Mouse (Mus musculus) MEL (cell line): ENCODE results near the gene Slc4a1. TPM values are rescaled to one million over a fixed set of nuclear protein-coding genes. Genes with fewer than 3 reads are reported as not detected.

Experiments used
- DNase-seq: peaks from one replicate; pipeline ENCODE4 v3.0.0; 2011; ENCODE audit warnings: low read depth, low spot score
- H3K27ac ChIP-seq: 2 replicates; pipeline ENCODE4 v1.5.1; 2012; ENCODE audit warnings: low read depth, mild to moderate bottlenecking, control low read depth, low read length, moderate library complexity; ENCODE audit not compliant: control insufficient read depth
- H3K27me3 ChIP-seq, 2 experiments: fragments of 150-350 bp in 1 of 2; sonication (generic) in 1 of 2; 2 replicates each; pipeline ENCODE4 v1.6.1; 2012; ENCODE audit warnings: low read length in 2 of 2, mild to moderate bottlenecking in 2 of 2, improper control_type of control experiment in 1 of 2, moderate library complexity in 1 of 2; ENCODE audit not compliant: insufficient read depth in 2 of 2, control insufficient read depth in 1 of 2
- H3K36me3 ChIP-seq, 2 experiments: 2 replicates each; pipeline ENCODE4 v1.6.1; 2012 to 2014; ENCODE audit warnings: low read length in 2 of 2, improper control_type of control experiment in 1 of 2, inconsistent platforms in 1 of 2, mild to moderate bottlenecking in 1 of 2; ENCODE audit not compliant: insufficient read depth in 2 of 2, control insufficient read depth in 1 of 2
- H3K4me1 ChIP-seq, 2 experiments: fragments of 150-350 bp in 1 of 2; sonication (generic) in 1 of 2; 2 replicates each; pipeline ENCODE4 v1.6.1; 2012; ENCODE audit warnings: low read length in 2 of 2, improper control_type of control experiment in 1 of 2, mild to moderate bottlenecking in 1 of 2; ENCODE audit not compliant: insufficient read depth in 2 of 2, control insufficient read depth in 1 of 2
- H3K4me3 ChIP-seq, 2 experiments: fragments of 150-350 bp in 1 of 2; sonication (generic) in 1 of 2; 2 replicates each; pipeline ENCODE4 v1.5.1; 2012; ENCODE audit warnings: low read depth in 2 of 2, low read length in 2 of 2, mild to moderate bottlenecking in 2 of 2, moderate library complexity in 2 of 2, control low read depth in 1 of 2, improper control_type of control experiment in 1 of 2; ENCODE audit not compliant: control insufficient read depth in 1 of 2, insufficient read depth in 1 of 2
- H3K79me2 ChIP-seq: 2 replicates; pipeline ENCODE4 v1.6.1; 2012; ENCODE audit warnings: mild to moderate bottlenecking, low read length, moderate library complexity; ENCODE audit not compliant: control insufficient read depth, poor library complexity, insufficient read depth
- H3K9ac ChIP-seq: 2 replicates; pipeline ENCODE4 v1.6.1; 2012; ENCODE audit warnings: low read depth, mild to moderate bottlenecking, control low read depth, low read length, moderate library complexity; ENCODE audit not compliant: control insufficient read depth, poor library complexity, severe bottlenecking
- H3K9me3 ChIP-seq: fragments of 150-350 bp; sonication (generic); replicated peaks from 2 replicates; pipeline ENCODE4 v1.6.1; 2012; ENCODE audit warnings: mild to moderate bottlenecking, low read length, improper control_type of control experiment, moderate library complexity; ENCODE audit not compliant: insufficient read depth
- BHLHE40 ChIP-seq: IDR thresholded peaks from 2 replicates; pipeline ENCODE4 v1.6.1; 2012; ENCODE audit warnings: low read depth, mild to moderate bottlenecking, inconsistent platforms, low read length, improper control_type of control experiment, borderline replicate concordance
- CHD1 ChIP-seq: IDR thresholded peaks from 2 replicates; pipeline ENCODE4 v1.6.1; 2012; ENCODE audit warnings: low read depth, mild to moderate bottlenecking, inconsistent platforms, low read length, improper control_type of control experiment
- CHD2 ChIP-seq: IDR thresholded peaks from 2 replicates; pipeline ENCODE4 v1.6.1; 2011; ENCODE audit warnings: low read length, improper control_type of control experiment
- E2F4 ChIP-seq: IDR thresholded peaks from 2 replicates; pipeline ENCODE4 v1.6.1; 2011; ENCODE audit warnings: low read depth, low read length, improper control_type of control experiment, borderline replicate concordance
- ELF1 ChIP-seq: IDR thresholded peaks from 2 replicates; pipeline ENCODE4 v1.6.1; 2014; ENCODE audit warnings: low read depth, mild to moderate bottlenecking, inconsistent platforms, low read length, improper control_type of control experiment, moderate library complexity
- EP300 ChIP-seq, 2 experiments: IDR thresholded peaks; 2 replicates each; pipeline ENCODE4 v1.6.1; 2011; ENCODE audit warnings: improper control_type of control experiment in 2 of 2, low read length in 2 of 2, low read depth in 1 of 2, mild to moderate bottlenecking in 1 of 2
- HCFC1 ChIP-seq: IDR thresholded peaks from 2 replicates; pipeline ENCODE4 v1.6.1; 2012; ENCODE audit warnings: low read depth, mild to moderate bottlenecking, inconsistent platforms, low read length, improper control_type of control experiment, moderate library complexity
- JUND ChIP-seq: IDR thresholded peaks from 2 replicates; pipeline ENCODE4 v1.6.1; 2011; ENCODE audit warnings: low read depth, mild to moderate bottlenecking, improper control_type of control experiment, low read length
- MAX ChIP-seq: IDR thresholded peaks from 2 replicates; pipeline ENCODE4 v1.6.1; 2011; ENCODE audit warnings: low read length, improper control_type of control experiment
- MAZ ChIP-seq: IDR thresholded peaks from 2 replicates; pipeline ENCODE4 v1.6.1; 2012; ENCODE audit warnings: low read depth, mild to moderate bottlenecking, inconsistent platforms, low read length, improper control_type of control experiment
- MEF2A ChIP-seq: IDR thresholded peaks from 2 replicates; pipeline ENCODE4 v1.6.1; 2014; ENCODE audit warnings: low read depth, mild to moderate bottlenecking, inconsistent platforms, low read length, improper control_type of control experiment; ENCODE audit not compliant: poor library complexity, insufficient replicate concordance, severe bottlenecking; ENCODE audit errors: extremely low read depth
- MXI1 ChIP-seq: IDR thresholded peaks from 2 replicates; pipeline ENCODE4 v1.6.1; 2011; ENCODE audit warnings: mild to moderate bottlenecking, low read depth, low read length, improper control_type of control experiment
- MYB ChIP-seq: IDR thresholded peaks from 2 replicates; pipeline ENCODE4 v1.6.1; 2011; ENCODE audit warnings: mild to moderate bottlenecking, low read depth, low read length, improper control_type of control experiment
- MYC ChIP-seq: IDR thresholded peaks from 2 replicates; pipeline ENCODE4 v1.6.1; 2011; ENCODE audit warnings: low read depth, mild to moderate bottlenecking, low read length, improper control_type of control experiment, moderate library complexity
- NELFE ChIP-seq: IDR thresholded peaks from 2 replicates; pipeline ENCODE4 v1.6.1; 2011; ENCODE audit warnings: low read depth, low read length, improper control_type of control experiment
- NRF1 ChIP-seq: IDR thresholded peaks from 2 replicates; pipeline ENCODE4 v1.6.1; 2014; ENCODE audit warnings: low read depth, mild to moderate bottlenecking, inconsistent platforms, low read length, improper control_type of control experiment, moderate library complexity; ENCODE audit not compliant: poor library complexity, insufficient read depth, severe bottlenecking
- POLR2A ChIP-seq, 2 experiments: IDR thresholded peaks; 2 replicates each; pipeline ENCODE4 v1.6.1; 2011 to 2012; ENCODE audit warnings: low read length in 2 of 2, mild to moderate bottlenecking in 2 of 2, control low read depth in 1 of 2, improper control_type of control experiment in 1 of 2, low read depth in 1 of 2, moderate library complexity in 1 of 2; ENCODE audit not compliant: control insufficient read depth in 1 of 2, insufficient read depth in 1 of 2, poor library complexity in 1 of 2
- POLR2AphosphoS5 ChIP-seq: IDR thresholded peaks from 2 replicates; pipeline ENCODE4 v1.6.1; 2012; ENCODE audit warnings: low read depth, borderline replicate concordance, mild to moderate bottlenecking, inconsistent platforms, low read length, moderate library complexity, mixed read lengths
- RAD21 ChIP-seq: IDR thresholded peaks from 2 replicates; pipeline ENCODE4 v1.6.1; 2011; ENCODE audit warnings: mild to moderate bottlenecking, low read depth, low read length, improper control_type of control experiment
- RCOR1 ChIP-seq: IDR thresholded peaks from 2 replicates; pipeline ENCODE4 v1.6.1; 2012; ENCODE audit warnings: low read depth, mild to moderate bottlenecking, inconsistent platforms, low read length, improper control_type of control experiment
- SIN3A ChIP-seq: IDR thresholded peaks from 2 replicates; pipeline ENCODE4 v1.6.1; 2012; ENCODE audit warnings: low read length, improper control_type of control experiment, inconsistent platforms
- SMC3 ChIP-seq: IDR thresholded peaks from 2 replicates; pipeline ENCODE4 v1.6.1; 2011; ENCODE audit warnings: low read depth, low read length, improper control_type of control experiment
- TAL1 ChIP-seq: IDR thresholded peaks from 2 replicates; pipeline ENCODE4 v1.6.1; 2012; ENCODE audit warnings: mild to moderate bottlenecking, inconsistent platforms, low read length, moderate library complexity, mixed read lengths
- UBTF ChIP-seq: IDR thresholded peaks from 2 replicates; pipeline ENCODE4 v1.6.1; 2012; ENCODE audit warnings: low read depth, mild to moderate bottlenecking, inconsistent platforms, low read length, improper control_type of control experiment, moderate library complexity, borderline replicate concordance; ENCODE audit not compliant: insufficient read depth
- USF1 ChIP-seq: IDR thresholded peaks from 2 replicates; pipeline ENCODE4 v1.6.1; 2014; ENCODE audit warnings: low read depth, mild to moderate bottlenecking, inconsistent platforms, low read length, improper control_type of control experiment, moderate library complexity
- USF2 ChIP-seq, 2 experiments: IDR thresholded peaks; 2 replicates each; pipeline ENCODE4 v1.6.1; 2011 to 2012; ENCODE audit warnings: improper control_type of control experiment in 2 of 2, low read length in 2 of 2, borderline replicate concordance in 1 of 2, inconsistent platforms in 1 of 2, low read depth in 1 of 2, mild to moderate bottlenecking in 1 of 2; ENCODE audit not compliant: insufficient read depth in 1 of 2
- ZKSCAN1 ChIP-seq: IDR thresholded peaks from 2 replicates; pipeline ENCODE4 v1.6.1; 2012; ENCODE audit warnings: low read depth, mild to moderate bottlenecking, inconsistent platforms, low read length, improper control_type of control experiment, moderate library complexity
- ZNF384 ChIP-seq: IDR thresholded peaks from 2 replicates; pipeline ENCODE4 v1.6.1; 2012; ENCODE audit warnings: low read depth, mild to moderate bottlenecking, inconsistent platforms, low read length, improper control_type of control experiment
- polyA plus RNA-seq, 2 experiments: library from polyadenylated mRNA; stranded (reverse) in 1 of 2; unstranded in 1 of 2; fragments of >175 nt in 1 of 2; fragments of >200 nt in 1 of 2; gene quantifications; 2 replicates each; pipeline versions ENCODE4 v1.2.1 to v1.2.4; 2012; ENCODE audit warnings: low replicate concordance in 2 of 2, low read depth in 1 of 2; ENCODE audit not compliant: insufficient read length in 2 of 2, insufficient read depth in 1 of 2, missing spikeins in 1 of 2
- total RNA-seq: library from RNA; depleted of rRNA; stranded (reverse); fragments of 300-350 nt; gene quantifications from 2 replicates; pipeline ENCODE4 v1.2.3, GENCODE M21; 2012

Slc4a1 gene
- total and polyA plus RNA-seq, 3 experiments: 0.23 to 0.35 TPM; not detected in 1

DNA sequence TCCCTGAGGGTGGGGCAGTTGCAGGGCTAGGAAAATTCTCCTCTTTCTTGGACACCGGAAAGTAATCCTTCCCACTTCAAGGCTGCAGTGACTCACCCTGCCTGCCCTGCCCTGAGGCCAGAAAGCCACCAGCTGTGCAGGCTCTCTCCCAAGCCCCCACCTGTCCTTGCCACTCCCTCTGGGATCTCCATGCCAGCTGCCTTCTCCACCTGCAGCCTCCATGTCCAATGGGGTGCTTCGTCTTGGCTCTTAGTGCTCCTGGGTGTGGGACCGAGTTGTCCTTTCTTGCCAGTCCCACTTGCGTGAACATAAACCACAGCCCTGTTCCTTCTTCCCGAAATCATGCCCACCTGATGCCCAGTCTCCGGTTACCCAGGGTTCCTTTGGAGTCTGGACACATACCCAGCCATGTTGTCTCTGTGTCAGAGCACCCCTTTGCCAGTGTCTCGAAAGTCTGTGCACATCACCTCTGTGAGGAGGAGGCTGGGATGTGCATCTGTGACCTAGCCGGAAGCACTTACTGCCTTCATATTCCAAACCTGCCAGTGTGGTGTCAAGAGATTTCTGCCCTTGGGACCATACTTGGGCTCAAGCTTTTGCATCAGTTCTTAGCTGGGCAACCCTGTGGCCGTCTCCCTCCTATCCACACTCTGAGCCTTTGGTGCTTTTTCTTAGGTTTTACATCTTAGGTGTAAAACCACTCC is 28.6 kb upstream of the Slc4a1 start:
- Histone ChIP-seq H3K9me3 (no peaks in the 10 kb centered on the region), H3K9ac (no peak overlapping the region), H3K36me3 (no peaks in the 10 kb centered on the region), H3K79me2 (no peaks in the 10 kb centered on the region), H3K27ac (no peak overlapping the region), H3K27me3 (peaks cover 9 to 16% of the 10 kb centered on the region in 2 experiments), H3K4me1 (no peaks in the 10 kb centered on the region), H3K4me3 (no peak overlapping the region)
- TF ChIP-seq ZKSCAN1 (no peak), CHD1 (no peak), TAL1 (no peak), USF1 (no peak), SMC3 (no peak), ZNF384 (no peak), MEF2A (no peak), POLR2AphosphoS5 (no peak), POLR2A (IDR thresholded peaks at IDR 0.05; ENCODE audit: control insufficient read depth in 1 of 2, insufficient read depth in 1 of 2, low read depth in 1 of 2, low read length in 2 of 2, poor library complexity in 1 of 2) (no peak), MYB (no peak), UBTF (no peak), MAX (no peak), CHD2 (no peak), HCFC1 (no peak), EP300 (IDR thresholded peaks at IDR 0.05; ENCODE audit: low read depth in 1 of 2, low read length in 2 of 2) (no peak), MXI1 (no peak), JUND (no peak), MYC (no peak), NRF1 (no peak), NELFE (no peak)
- no peak for DNase-seq

DNA sequence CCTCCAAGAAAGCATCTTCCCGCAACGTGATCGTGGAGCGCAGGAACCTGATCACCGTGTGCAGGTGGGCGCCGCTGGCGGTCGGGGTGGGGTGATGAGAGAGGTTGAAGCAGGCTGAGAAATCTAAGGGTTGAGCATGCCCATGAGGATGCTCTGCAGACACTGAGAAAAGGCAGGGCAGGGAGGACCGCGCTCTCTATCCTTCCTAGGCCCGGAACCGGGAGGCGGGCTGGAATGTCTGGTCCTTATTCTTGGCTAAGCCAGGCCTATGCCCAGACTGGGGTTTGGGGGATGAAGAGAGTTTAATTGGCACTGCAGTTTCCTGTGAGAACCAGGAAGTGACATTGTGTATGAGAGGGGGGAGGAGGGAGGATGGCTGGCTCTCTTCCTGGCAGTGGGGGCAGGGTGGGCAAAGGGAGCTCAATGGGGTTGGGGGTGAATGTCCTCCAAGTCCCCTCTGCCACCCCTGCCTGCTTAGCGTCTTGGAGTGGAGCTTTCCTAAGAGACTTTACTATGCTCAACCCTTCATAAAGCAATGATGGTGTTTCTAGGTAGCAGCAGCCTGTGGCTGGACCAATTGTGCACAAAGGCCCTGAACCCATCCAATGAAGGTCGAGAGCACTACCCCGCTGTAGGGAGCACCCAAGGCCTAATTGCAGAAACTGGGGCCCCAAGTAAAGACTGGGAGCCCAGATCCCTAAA is 27.9 kb upstream of the Slc4a1 start:
- peaks cover 9 to 21% of the 10 kb centered on the region in 2 experiments for H3K27me3 ChIP-seq
- TF ChIP-seq MAZ (no peak), MYB (no peak), CHD2 (no peak), HCFC1 (no peak), MAX (no peak), SIN3A (no peak), BHLHE40 (no peak), POLR2AphosphoS5 (no peak), USF2 (IDR thresholded peaks at IDR 0.05; ENCODE audit: borderline replicate concordance in 1 of 2, insufficient read depth in 1 of 2, low read depth in 1 of 2, low read length in 2 of 2) (no peak), NRF1 (no peak), POLR2A (IDR thresholded peaks at IDR 0.05; ENCODE audit: control insufficient read depth in 1 of 2, insufficient read depth in 1 of 2, low read depth in 1 of 2, low read length in 2 of 2, poor library complexity in 1 of 2) (no peak), TAL1 (no peak), ELF1 (no peak), E2F4 (no peak), SMC3 (no peak), RAD21 (no peak), CHD1 (no peak), RCOR1 (no peak)

More for the DNA sequence above, 27.9 kb upstream of the Slc4a1 start:
- Histone ChIP-seq H3K9ac (no peak overlapping the region), H3K27ac (no peak overlapping the region), H3K4me1 (no peaks in the 10 kb centered on the region), H3K79me2 (no peaks in the 10 kb centered on the region), H3K4me3 (no peak overlapping the region), H3K9me3 (no peaks in the 10 kb centered on the region), H3K36me3 (no peaks in the 10 kb centered on the region)
- DNase-seq: no peak
